Mouse (Mus musculus) CD4-positive, CD25-positive, alpha-beta regulatory T cell, adult 2 months (primary cell): ENCODE measurements around the gene Clp1.
A peak's percentile ranks its signal among the peaks of the same experiment; 100 is the strongest.

Experiments used
- DNase-seq: peaks from one replicate; pipeline ENCODE4 v3.0.0-alpha.2; 2012; ENCODE audit warnings: low read depth, low spot score

The Clp1 gene

DNA sequence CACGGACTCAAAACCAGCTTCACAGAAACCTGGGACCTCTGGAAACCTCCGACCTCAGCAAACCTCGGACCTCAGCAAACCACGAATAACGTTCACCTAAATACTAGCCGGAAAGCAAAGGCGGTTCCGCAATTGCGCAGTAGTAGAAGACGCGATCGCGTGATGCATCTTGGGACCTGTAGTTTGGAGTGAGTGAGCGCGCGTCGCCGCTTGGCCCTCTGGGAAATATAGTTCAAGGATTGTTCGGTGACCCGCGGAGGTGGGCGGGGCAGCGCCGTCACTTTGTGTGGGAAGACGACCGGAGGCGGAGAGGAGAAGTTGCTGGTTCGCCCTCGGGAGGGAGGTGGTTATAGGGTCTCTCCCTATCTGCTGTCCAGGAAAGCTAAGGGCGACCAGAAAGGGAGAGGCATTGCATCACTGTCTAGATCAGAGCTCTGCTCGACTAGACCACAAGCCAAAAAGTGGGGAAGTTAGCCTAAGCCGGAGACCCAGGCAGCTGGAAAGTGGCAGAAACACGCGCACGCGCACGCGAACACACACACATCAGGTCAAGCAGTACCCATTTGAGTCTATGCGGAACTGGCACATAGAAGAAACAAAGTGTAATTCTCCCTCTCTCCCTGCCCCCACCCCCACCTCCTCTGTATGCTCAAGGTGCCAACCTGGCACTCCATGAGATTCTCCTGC is at the start of gene Clp1:
TSS of gene Clp1 (minus strand) at position 179 of the 687 bp plus-strand sequence.
- peak; percentile 97 for DNase-seq

DNA sequence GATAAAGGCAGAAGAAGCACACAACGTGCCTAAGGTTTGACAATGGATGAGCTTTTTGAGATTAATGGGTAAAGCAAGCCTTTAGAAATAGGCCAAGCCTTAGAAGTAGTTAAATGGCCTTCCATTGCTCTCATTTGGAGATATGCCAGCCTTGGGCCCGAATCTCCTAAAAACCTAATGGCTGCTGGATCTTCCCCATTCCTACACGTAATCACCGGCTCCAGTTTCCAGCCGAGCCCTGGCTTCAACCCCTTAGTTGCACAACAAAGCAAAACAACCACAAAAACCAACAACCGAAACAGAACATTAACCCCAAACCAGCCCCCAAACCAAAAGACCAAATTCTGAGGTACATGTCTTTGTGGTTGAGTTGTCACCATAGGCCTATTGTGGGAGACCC is 48.5 kb upstream of the Clp1 start:
- DNase-seq = no peak

DNA sequence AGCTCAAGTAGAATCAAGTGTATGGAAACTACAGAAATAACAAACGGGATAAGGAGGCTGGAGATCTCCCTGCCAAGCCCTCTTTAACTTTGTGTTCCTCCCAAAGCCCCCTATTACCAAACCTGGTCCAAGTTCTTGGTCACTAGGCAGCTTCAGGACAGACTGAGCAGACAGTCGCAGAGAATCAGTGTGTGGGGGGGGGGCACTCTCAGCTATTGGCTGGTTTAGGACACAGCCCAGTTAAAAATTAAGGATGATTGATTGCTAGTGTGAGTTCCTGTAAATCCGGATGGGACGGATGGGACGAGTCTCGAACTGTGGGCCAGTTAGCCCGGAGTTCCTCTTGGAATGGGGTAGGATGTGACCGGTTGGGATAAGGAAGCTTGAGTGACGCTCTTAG is 48.1 kb upstream of the Clp1 start, which contains the start of gene Serping1:
TSS of gene Serping1 (minus strand) at position 204 of the 400 bp plus-strand sequence.
- no peak for DNase-seq

DNA sequence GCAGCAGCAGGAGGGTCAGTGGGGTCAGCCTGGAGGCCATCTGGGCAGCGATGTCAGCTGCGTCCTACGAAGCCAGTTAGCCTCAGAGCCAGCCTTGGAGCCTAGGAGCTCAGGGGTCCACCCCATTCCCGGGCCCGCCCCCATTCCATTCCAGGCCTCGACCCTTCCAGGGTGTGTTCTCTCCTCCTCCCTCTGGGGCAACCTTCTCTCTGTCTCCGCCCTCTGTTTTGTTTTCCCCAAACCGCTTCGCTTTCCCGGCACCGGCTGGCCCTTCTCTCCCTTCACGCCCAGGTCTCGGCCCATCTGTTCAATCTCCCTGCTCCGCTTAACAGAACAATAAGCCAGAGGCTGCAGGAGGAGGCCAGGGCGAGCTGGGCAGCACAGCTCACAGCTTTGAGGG is 47.6 kb upstream of the Clp1 start:
- no peak for DNase-seq

DNA sequence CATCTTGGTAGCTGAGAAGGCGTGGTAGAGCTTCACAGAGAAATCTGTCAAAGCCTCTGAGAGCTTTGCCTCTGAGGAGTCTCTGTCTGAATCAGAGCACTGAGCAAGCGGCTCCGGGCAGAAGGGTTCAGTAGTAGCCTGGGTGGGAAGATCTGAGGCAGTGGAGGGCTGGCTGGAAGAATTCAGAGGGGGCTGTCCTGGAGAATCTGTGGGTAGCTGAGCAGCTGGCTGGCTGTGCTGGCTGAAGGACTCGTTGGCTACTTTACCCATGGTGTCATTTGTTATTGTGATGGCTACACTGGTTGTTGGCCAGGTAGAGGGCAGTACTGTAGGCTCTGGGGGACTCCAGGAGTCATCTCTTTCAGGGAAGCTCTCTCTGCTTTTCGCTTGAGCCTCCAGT is 46.0 kb upstream of the Clp1 start:
- DNase-seq = no peak

DNA sequence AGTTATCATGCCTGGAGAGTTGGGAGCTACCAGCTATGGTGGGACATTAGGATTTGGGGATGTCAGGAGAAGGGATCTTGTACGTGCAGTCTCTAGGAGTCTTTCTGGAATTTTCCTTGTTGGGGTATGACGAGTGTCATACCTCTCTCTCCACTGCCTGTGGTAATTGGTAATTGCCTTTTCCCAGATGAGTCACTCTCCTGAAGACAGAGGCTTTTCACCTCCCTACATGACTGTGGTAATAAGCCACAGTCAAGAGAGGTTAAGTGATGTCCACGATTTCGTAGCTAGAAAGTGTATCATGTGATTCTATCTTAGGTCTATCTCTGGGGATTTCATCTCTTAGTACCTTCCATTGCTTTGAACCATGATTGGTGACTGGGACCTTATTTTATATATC is 45.3 kb upstream of the Clp1 start:
- DNase-seq = no peak

DNA sequence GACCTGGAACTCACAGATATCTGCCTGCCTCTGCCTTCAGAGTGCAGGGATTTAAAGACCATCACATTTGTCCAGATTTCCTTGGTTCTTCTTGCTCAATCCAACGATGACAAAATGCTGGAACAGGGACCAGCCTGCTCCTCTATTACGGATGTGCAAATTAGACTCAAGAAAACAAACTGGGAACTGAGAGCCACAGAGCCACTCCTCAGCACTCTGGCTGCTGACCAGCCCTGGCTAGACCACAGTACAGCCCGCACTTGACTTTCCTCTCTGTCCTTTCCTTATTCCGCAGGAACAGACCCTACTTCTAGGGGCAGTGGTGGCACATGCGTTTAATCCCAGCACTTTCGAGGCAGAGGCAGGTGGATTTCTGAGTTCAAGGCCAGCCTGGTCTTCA is 43.4 kb upstream of the Clp1 start:
- DNase-seq = no peak

DNA sequence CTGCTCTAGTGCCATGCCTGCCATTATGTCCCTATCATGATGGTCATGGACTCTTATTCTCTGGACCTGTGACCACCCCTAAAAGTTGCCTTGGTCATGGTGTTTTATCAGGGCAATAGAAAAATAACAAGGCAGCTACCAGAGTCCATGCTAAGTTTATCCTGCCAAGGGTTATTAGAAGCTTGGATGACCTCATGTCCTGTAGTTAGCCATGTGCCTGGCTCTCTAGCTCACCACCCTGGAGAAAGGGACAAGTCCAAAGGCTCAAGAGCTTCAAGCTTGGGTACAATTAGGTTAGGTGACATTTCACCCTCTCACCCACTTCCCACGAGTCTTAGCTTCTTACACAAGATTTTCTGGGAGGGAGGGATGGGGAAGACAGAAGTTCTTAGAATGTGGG is 35.7 kb upstream of the Clp1 start:
- DNase-seq = no peak

DNA sequence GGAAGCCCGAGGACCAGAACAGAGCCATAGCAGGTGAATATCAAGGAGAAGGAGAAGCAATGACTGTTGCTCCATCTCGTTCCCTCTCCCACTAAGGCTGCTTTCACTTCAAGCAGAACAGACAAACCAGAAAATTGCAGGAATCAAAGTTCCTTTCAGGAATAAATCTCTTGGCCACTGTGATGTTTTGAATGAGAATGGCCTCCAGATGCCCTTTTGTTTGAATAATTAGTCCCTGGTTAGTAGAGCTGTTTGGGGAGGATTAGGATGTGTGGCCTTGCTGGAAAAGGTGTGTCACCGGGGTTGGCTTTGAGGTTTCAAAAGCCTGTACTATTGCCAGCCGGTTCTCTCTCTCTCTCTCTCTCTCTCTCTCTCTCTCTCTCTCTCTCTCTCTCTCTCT is 35.1 kb upstream of the Clp1 start:
- no peak for DNase-seq

DNA sequence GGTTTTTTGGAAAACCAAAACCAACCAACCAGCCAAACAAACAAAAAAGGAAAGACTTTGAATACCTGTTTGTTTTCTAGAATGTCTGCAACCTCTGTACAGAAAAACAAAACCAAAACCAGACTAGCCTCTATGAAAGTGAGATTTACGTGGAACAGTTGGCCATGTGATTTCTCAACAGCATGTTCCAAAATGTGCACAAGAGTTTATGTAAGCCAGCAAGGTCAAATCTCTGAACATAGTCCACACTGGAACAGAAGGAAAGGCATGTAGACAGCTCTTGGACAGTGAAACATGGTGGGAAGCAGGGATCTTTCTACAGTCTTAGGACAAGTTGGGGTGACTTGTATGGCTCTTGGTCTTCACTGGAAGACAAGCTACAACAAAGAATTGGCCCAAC is 34.7 kb upstream of the Clp1 start:
- DNase-seq = no peak

DNA sequence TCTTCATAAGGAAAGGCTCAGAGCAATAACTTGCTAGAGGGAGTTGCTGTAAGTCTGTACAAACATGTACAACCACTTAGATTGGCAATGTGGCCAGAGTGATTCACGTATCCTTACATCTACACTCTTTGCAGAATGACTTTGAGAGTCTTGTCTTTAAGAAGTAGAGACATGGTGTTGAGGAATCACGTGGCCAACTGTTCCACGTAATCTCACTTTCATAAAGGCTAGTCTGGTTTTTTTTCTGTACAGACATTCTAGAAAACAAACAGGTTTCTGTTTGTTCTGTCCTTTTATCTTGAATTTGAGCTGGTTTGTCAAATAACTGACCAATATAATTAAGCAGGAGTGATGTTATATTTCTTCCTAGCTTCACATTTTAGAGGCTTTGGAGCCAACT is 34.2 kb upstream of the Clp1 start:
- no peak for DNase-seq

DNA sequence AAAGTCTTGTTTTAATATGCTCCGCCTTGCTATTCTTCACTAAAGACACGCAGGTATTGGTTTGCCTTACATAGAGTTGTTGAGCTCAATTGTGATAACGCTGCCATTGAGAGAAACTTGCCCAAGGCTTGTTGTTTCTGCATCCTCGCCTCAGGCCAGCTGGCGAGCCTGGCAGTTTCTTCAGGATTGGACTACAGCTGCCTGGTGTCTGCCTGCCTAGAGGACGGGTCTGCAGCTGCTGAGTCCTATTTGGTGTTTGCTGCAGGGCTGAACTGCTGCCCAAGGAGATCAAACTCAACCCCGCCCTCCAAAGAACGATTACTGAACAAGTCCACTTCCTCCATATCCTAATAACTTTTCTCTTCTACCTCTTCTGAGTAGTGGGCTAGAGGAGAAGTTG is 33.6 kb upstream of the Clp1 start:
- no peak for DNase-seq

DNA sequence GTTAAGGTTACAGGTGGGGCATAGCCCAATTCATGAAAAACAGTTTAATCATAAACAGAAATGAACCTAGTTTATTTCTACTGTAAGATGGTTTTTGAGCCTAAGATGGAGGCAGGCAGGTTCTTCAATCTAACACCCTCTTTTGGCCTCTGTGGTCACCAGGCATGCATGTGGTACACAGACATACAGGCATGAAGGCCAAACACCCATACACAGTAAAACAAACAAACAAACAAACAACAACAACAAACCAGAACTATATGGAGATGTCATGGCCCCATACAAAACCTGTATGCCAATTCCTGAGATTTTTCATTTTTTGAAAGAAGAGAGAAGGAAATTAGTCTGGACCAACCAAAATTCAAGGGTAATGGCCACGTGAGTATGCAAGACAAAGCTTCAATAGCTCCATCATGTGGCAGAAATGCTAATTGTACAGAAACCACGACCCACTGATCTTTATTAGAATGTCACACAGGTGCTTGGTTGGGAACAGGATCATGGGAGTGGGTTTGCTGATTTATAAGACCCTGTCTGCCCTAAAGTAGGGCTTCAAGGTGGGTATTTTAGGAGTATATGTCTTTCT is 31.5 kb upstream of the Clp1 start:
- DNase-seq = peak; percentile 54

DNA sequence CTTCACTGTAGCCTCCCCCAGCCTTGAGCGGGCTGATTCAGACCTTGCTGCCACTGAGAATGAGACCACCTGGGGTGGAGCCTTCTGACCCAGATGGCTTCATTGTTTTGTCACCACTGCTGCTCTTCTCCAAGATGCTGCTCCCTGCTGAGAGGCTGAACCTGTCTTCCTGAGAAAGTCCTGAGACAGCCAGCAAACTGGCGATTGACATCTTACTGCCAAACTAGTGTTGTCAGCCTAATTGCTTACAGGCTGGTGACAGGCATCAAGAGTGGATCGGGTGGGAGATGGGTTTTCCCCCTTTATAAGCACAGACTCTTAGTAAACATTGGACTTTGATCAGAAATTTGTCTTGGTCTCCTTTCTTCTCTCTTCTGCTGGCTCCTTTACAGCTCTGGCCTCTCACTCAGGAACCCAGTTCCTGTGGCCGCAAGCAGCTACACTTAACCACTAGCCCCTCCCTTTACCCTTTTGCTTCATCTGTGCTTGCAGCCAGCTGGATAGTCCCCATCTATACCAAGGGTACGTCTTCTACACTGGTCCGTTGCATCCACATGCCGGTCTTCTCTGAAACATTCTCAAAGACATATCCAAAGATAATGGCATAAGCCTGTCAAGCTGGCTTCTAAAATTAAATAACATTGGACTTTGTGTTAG is 30.0 kb upstream of the Clp1 start:
- DNase-seq = no peak

DNA sequence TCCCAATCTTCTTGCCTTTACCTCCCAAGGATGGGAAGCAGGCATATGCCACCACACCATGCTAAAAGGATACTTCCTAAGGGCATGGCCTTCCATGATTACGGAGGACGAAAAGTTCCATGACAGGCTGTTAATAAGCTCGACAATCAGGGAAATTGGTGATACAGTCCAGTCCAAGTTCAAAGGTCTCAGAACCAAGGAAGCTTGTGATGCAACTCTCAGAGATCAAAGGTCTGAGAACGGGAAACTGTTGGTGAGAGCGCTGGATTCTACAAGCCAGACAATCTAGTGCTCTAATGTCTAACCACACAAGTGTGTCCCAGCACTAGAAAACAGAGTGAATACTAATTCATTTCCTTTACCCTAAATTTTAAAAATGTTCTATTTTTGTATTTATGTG is 29.1 kb upstream of the Clp1 start:
- no peak for DNase-seq

DNA sequence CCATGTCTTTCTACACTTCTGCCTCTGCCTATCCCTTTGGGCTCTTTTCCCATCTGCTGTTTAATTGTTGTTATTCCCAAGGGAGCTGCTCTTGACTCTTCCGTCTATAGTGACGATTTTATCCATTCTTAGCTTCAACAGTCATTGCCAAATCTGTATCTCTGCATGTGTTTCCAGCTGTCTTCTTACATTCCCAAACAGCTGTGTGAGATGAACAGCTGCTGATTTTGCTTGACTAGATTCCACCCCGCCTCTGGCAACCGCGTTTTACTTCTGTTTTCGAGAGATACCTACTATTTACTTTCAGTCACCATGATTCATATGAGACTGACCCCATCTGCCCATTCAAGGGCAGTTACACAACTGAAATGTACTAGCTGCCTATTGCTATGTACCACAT is 23.0 kb upstream of the Clp1 start:
- no peak for DNase-seq

DNA sequence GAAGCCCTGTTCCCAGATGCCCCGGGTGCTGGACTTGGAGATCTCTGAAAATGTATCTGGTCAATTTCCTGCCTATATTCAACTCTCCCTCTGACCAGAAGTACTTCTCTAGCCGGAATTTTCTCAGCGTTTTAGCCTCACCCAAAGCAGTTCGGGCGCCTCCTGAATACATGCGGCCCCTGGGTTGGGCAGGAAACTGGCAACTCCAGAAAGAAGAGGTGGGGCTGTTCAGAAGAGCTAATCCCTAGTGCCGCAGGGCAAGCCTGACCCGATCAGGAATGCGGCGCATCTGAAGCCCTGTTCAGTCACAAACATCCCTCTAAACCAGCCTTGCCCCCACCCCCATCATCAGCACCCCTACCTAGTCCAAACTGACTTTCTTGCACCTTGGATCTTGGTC is 17.0 kb upstream of the Clp1 start:
- DNase-seq = no peak

DNA sequence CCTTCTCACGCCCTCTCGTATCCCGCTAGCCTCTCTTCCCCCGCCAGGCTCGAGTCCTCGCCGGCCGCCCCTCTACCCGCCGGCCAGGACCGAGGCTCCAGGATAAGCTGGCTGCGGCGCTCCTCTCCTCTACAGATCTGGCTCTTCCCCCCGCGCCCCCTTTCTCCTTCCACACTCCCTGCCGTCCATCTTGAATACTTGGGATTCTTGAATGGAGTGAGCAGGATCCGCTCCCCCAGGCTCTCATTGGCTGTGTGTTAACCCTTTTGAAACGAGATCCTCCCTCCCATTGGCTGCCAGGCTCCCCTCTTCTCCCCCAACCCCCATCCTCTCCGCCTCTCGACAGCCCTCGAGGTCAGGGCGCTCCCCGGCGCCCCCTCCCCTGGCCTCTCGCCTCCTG is 16.4 kb upstream of the Clp1 start, which contains the start of gene Gm19426:
TSS of gene Gm19426 (minus strand) at position 95 of the 400 bp plus-strand sequence.
- peak; percentile 23 for DNase-seq

DNA sequence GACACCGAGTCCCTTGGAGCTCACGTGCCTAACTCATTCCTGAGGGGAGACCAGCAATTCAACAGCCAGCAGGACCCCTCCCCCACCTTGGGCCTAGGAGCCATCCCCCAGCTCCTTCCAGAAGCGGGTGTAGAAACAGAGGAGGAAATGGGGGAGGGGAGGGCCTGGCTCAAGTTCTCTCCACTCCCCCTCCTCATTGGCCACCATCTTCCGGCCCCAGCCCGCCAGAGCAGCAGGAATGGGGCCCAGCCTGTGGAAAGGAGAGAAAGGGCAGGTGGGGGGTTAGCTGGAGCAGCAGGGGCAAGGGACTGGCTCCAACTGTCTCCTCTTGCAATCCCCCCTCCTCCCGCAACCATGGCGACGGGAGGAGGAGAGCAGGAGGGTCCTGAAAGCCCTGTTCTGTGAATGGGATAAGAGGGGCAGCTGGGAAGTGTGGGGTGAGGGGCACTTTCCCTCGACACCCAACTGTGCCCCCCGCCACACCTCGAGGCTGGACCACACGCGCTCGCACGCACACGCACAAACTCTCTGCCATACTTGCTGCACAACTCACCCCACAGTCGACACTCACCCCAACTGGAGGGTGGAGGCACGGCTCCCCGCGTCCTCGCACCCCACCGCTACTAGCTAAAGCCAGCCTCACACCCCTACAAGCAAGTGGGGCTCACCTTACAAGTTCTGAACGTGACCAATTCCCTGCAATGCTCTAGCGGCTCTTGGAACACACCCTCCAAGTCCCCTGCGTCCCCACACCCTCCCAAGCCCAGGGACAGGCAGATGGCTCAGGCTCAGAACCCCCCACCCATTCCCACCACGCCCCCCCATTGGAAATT is 15.5 kb upstream of the Clp1 start:
- no peak for DNase-seq

DNA sequence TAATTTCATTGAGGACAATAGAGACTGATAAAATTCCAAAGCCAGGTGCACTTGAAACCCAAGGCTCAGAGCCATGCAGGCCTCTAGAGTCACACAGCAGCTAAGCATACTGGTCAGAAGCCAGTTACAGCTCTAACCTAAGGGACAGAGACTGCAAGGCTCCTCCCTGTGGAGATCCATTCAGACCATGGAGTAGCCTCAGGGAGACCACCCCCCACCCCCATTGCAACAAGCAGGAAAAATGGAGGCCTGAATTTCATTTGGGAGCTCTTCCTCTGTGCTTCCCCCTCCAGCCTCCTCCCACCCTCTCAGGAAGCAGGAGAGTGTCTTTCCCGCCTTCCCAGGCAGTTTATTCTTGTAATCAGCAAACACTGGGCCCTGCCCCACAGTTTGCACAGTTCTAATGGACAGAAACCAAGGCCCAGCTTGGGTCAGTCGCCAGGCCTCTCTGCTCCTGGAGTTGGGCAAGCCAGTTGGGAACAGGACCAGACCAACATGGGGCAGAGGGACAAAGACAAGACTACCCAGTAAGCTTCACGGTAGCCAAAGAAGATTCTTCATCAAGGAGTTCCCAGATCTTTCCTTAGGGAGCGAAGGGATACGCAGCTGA is 14.8 kb upstream of the Clp1 start:
- no peak for DNase-seq

DNA sequence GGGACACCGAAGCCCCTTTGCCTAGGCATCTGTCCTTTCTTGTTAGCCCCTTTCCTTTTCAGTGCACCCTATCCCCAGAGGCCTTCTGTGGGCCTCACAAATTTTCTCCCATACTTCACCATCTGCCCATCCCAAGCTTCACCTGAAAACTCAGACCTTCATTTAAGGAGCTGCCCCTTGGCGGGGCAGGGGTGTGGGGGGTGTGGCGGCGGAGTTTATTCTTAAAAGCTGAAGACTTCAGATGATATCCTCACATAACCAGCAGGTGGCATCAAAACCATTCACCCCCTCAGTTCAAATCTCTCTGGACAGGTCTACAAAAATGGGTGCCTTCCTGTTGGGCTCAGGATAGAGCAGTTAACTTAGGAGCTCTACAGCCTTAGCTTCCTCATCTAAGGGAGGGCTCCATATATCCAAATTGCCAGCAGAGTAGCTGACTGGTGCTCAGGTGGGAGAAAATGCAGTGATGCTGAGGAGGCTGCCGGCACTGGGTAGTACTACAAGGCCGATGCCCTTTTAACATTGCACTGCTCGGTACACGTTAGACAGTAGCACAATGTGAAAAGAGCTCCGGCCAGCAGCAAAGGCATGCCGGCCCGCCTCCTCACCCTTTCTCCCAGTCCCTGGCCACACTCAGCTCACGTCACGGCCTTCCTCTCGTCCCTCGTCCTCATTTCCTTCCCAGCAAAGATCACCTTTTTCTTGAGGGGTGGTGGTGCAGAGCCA is 13.6 kb upstream of the Clp1 start:
- peak; percentile 36 for DNase-seq
